Mouse (Mus musculus): ENCODE data around the gene Grik3. TPM values are rescaled to one million over a fixed set of nuclear protein-coding genes. Genes with fewer than 3 reads are reported as not detected.

Grik3 gene
- total RNA-seq, 1 experiment: 9.8 TPM

DNA sequence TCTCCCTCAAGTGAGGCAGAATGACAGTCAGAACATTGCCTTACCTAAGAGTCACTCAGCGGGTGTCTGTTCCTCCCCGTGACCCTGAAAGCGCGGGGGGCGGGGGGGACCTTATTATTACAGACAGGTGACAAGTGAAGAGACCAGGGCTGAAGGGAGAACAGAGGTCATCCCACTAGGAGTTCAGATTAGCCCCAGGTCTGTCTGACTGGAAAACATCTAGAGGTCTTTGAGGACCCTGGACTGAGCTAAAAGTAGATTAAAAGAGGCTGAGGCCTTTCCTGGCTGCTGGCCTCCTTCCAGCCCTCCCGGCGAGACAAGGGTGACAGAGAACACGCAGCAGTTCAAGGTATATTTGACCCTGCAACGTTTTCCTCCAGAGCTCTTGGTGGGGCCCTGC is 150.0 kb downstream of the Grik3 start:
- DNase-seq (ENCODE audit: low read depth, low spot score): no peak
- H3K36me3 ChIP-seq (ENCODE audit: control insufficient read depth, insufficient read depth, low read length, poor library complexity, severe bottlenecking): peaks cover 27% of the 10 kb centered on the region; the same call in 1 of the 2 replicates
- no peaks in the 10 kb centered on the region; a peak in 1 of 4 replicates for H3K4me1 ChIP-seq (ENCODE audit: control insufficient read depth in 2 of 2, insufficient read depth in 2 of 2, low read length in 2 of 2, poor library complexity in 1 of 2)
- in situ Hi-C loops (cut with MboI; ENCODE audit: low sequenced_read_pairs in 2 of 2, unreplicated experiment in 2 of 2): no loop called here
- no peak overlapping the region for H3K9ac ChIP-seq (ENCODE audit: insufficient read depth, low read depth, low read length, poor library complexity, severe bottlenecking)
- no peaks in the 10 kb centered on the region for H3K9me3 ChIP-seq (ENCODE audit: control insufficient read depth, insufficient read depth, low read depth, low read length)
- TF ChIP-seq ZNF384 (IDR thresholded peaks at IDR 0.05; ENCODE audit: low read depth, low read length) (no peak), ZC3H11A (IDR thresholded peaks at IDR 0.05; ENCODE audit: borderline replicate concordance, low read depth, low read length) (no peak), CHD2 (IDR thresholded peaks at IDR 0.05; ENCODE audit: low read depth, low read length) (no peak), MAFK (IDR thresholded peaks at IDR 0.05; ENCODE audit: insufficient read depth, low read depth, low read length) (no peak)
- H3K4me3 ChIP-seq (ENCODE audit: insufficient read depth in 1 of 2, low read depth in 1 of 2, low read length in 2 of 2, poor library complexity in 1 of 2, severe bottlenecking in 1 of 2): no peak overlapping the region
- H3K27ac ChIP-seq (ENCODE audit: insufficient read depth, low read depth, low read length, poor library complexity, severe bottlenecking): no peak overlapping the region

DNA sequence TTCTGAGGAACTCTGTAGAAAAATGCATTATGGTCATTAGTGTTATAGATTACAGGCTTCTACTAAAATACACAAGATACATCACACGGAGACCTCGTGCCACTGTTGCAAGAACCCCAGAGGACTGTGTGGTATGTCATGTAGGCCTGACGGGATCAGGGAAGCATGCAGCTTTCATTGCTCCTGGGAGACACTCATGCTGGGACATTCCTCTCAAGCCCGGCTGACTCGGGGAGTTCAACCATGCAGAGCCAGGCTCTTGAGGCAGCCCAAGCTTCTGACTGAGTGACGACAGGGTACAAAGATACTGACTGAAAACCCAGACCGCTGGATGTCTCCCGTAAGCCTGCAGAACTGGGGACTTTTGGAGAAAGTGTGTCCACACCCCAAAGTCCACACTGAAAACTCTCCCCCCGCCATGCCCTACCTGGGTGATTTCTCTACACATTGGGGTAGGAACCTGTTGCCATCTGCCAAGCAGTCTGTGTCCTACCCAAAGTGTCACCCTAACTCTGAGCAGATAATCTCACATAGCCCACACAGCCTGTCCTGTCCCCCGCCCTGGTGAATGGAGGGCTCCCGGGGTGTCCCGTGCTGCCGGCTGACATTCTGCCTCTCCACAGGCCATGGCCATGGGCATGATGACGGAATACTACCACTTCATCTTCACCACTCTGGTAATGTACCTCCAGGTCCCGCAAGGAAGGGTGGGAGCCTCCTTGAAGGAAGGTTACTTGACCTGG is 150.6 kb downstream of the Grik3 start:
- TF ChIP-seq ZC3H11A (IDR thresholded peaks at IDR 0.05; ENCODE audit: borderline replicate concordance, low read depth, low read length): no peak
- no peak overlapping the region for H3K9ac ChIP-seq (ENCODE audit: insufficient read depth, low read depth, low read length, poor library complexity, severe bottlenecking)
- no peaks in the 10 kb centered on the region for H3K9me3 ChIP-seq (ENCODE audit: control insufficient read depth, insufficient read depth, low read depth, low read length)
- H3K4me3 ChIP-seq (ENCODE audit: insufficient read depth in 1 of 2, low read depth in 1 of 2, low read length in 2 of 2, poor library complexity in 1 of 2, severe bottlenecking in 1 of 2): no peak overlapping the region
- H3K36me3 ChIP-seq (ENCODE audit: control insufficient read depth, insufficient read depth, low read length, poor library complexity, severe bottlenecking): peaks cover 27% of the 10 kb centered on the region; the same call in 1 of the 2 replicates
- in situ Hi-C loops (cut with MboI; ENCODE audit: low sequenced_read_pairs in 2 of 2, unreplicated experiment in 2 of 2): no loop called here
- no peaks in the 10 kb centered on the region; a peak in 1 of 4 replicates for H3K4me1 ChIP-seq (ENCODE audit: control insufficient read depth in 2 of 2, insufficient read depth in 2 of 2, low read length in 2 of 2, poor library complexity in 1 of 2)
- H3K27ac ChIP-seq (ENCODE audit: insufficient read depth, low read depth, low read length, poor library complexity, severe bottlenecking): no peak overlapping the region
- no peak for DNase-seq (ENCODE audit: low read depth, low spot score)

DNA sequence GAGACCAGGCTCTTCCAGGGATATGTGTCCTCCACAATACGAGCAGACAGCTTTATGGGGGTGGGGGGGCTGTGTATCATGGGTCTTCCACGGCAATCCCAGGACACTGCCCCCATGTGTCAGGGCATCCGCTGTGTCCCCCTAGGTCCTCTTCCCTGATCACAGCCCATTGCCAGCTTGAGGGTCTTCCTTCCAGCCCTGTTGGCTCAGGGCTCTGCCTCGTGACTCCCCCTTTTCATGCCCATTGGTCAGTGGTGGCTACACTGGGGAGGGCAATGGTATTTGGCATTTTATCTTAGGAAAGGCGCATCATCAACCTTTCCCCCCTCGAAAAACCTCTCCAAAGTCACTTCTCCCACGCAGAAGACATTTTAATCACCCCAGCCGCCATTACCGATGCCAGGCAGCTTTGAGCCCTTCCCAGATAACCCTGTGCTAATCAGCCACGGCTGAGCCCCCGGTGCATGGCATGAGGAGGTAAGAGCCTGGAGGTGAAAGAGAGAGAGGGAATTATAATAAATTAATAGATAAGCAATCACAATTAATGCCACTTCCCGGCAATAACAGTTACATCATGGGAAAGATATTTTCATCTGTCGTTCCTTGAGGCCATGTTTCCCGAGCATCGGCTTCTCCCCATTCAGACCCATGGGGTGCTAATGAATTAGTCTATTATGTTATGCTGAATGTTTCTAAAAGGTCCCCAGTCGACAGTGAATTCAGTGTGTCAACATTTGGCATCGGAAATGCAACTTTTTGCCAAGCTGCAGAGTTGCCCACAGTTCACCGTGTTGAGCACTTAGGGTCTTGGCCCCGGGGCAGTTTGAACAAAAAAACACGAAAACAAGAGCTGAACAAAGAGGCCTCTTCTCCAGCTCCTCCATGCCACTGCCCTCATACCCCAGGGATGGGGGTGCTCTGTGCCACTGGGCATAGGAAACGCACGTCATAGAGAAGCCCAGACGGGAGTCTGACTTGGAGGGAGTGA is 154.4 kb downstream of the Grik3 start:
- H3K36me3 ChIP-seq (ENCODE audit: control insufficient read depth, insufficient read depth, low read length, poor library complexity, severe bottlenecking): peaks cover 13% of the 10 kb centered on the region; the same call in 1 of the 2 replicates
- no peak overlapping the region for H3K4me3 ChIP-seq (ENCODE audit: insufficient read depth in 1 of 2, low read depth in 1 of 2, low read length in 2 of 2, poor library complexity in 1 of 2, severe bottlenecking in 1 of 2)
- H3K9ac ChIP-seq (ENCODE audit: insufficient read depth, low read depth, low read length, poor library complexity, severe bottlenecking): no peak overlapping the region
- no peak overlapping the region for H3K27ac ChIP-seq (ENCODE audit: insufficient read depth, low read depth, low read length, poor library complexity, severe bottlenecking)
- no peak for DNase-seq (ENCODE audit: low read depth, low spot score)
- no peaks in the 10 kb centered on the region for H3K9me3 ChIP-seq (ENCODE audit: control insufficient read depth, insufficient read depth, low read depth, low read length)
- H3K4me1 ChIP-seq (ENCODE audit: control insufficient read depth in 2 of 2, insufficient read depth in 2 of 2, low read length in 2 of 2, poor library complexity in 1 of 2): no peaks in the 10 kb centered on the region
- TF ChIP-seq MAFK (IDR thresholded peaks at IDR 0.05; ENCODE audit: insufficient read depth, low read depth, low read length) (no peak), CHD2 (IDR thresholded peaks at IDR 0.05; ENCODE audit: low read depth, low read length) (no peak), HCFC1 (IDR thresholded peaks at IDR 0.05; ENCODE audit: borderline replicate concordance, insufficient read depth, low read length) (no peak), ZNF384 (IDR thresholded peaks at IDR 0.05; ENCODE audit: low read depth, low read length) (no peak), ZC3H11A (IDR thresholded peaks at IDR 0.05; ENCODE audit: borderline replicate concordance, low read depth, low read length) (no peak)
- in situ Hi-C loops (cut with MboI; ENCODE audit: low sequenced_read_pairs in 2 of 2, unreplicated experiment in 2 of 2): no loop called here

DNA sequence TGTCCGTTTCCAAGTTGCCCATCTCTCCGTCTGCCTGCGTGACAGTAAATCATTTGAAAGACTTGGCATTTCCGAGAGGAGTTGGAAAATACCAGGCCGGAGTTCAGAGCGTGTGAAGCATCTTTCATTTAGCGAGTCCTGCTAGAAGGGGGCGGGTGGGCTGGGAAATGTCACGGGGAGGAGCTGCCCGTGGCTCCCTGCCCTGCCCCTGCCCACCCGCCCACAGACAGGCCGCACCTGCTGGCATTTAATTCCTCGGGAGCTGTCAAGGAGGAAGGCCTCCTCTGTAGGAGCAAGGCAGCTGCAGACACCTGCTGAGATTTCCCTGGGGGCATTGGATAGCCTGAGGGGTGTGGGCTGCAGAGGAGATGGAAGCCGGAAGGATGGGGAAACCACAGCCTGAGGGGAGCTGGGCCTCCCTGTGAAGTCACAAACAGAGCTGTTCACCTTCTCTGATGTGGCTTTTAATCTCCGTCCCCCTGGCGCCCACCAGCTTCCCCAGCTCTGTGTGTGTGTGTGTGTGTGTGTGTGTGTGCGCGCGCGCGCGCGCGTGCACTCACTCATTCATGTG is 161.3 kb downstream of the Grik3 start:
- DNase-seq (ENCODE audit: low read depth, low spot score): peak; percentile 81
- no peak overlapping the region for H3K4me3 ChIP-seq (ENCODE audit: insufficient read depth in 1 of 2, low read depth in 1 of 2, low read length in 2 of 2, poor library complexity in 1 of 2, severe bottlenecking in 1 of 2)
- H3K9me3 ChIP-seq (ENCODE audit: control insufficient read depth, insufficient read depth, low read depth, low read length): no peaks in the 10 kb centered on the region
- H3K4me1 ChIP-seq (ENCODE audit: control insufficient read depth in 2 of 2, insufficient read depth in 2 of 2, low read length in 2 of 2, poor library complexity in 1 of 2): peaks cover 0 to 14% of the 10 kb centered on the region in 2 experiments; a peak in 3 of 4 replicates
- in situ Hi-C loops (cut with MboI; ENCODE audit: low sequenced_read_pairs in 2 of 2, unreplicated experiment in 2 of 2): no loop called here
- no peak overlapping the region for H3K9ac ChIP-seq (ENCODE audit: insufficient read depth, low read depth, low read length, poor library complexity, severe bottlenecking)
- no peak overlapping the region for H3K27ac ChIP-seq (ENCODE audit: insufficient read depth, low read depth, low read length, poor library complexity, severe bottlenecking)
- TF ChIP-seq HCFC1 (IDR thresholded peaks at IDR 0.05; ENCODE audit: borderline replicate concordance, insufficient read depth, low read length): no peak
- TF ChIP-seq MAFK (IDR thresholded peaks at IDR 0.05; ENCODE audit: insufficient read depth, low read depth, low read length): no peak
- no peak for TF ChIP-seq ZNF384 (IDR thresholded peaks at IDR 0.05; ENCODE audit: low read depth, low read length)
- peaks cover 9% of the 10 kb centered on the region; the same call in 1 of the 2 replicates for H3K36me3 ChIP-seq (ENCODE audit: control insufficient read depth, insufficient read depth, low read length, poor library complexity, severe bottlenecking)
